Mouse (Mus musculus): ENCODE results near the gene Tsen2. TPM values are rescaled to one million over a fixed set of nuclear protein-coding genes. Genes with fewer than 3 reads are reported as not detected.

Tsen2 gene
- polyA plus RNA-seq (2012; fragmentation: generic; extraction: Trizol) = 10 to 100 TPM in 1 of 2 experiments, 1 to 10 TPM in 1; 3.8 to 14.8 TPM

DNA sequence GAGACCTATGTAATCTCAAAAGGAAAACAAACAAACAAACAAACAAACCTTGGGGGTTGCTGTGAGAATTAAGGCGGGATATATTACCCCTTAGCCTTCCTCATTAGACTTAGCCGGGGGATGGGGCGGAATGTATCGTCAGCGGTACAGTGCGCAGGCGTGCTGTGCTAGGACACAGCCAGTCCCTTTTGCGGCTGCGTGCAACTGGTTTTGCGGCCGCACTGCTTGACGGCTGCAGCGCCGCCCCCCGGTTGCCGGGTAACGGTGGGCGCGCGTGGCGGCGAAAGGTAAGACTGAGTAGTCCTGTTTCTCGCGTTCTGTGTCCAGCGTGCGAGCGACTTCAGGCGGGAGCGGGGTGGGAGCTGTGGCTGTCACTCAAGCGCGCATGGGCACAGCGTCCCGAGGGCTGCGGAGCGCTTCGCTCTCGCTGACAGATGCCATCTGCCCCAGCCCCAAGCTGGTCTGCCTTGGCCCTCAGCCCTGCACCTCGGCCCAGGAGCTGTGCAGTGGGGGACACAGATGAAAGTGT lies at the start of gene Tsen2:
Tsen2 (plus strand) TSS at position 223 of the 529 bp plus-strand sequence.

DNA sequence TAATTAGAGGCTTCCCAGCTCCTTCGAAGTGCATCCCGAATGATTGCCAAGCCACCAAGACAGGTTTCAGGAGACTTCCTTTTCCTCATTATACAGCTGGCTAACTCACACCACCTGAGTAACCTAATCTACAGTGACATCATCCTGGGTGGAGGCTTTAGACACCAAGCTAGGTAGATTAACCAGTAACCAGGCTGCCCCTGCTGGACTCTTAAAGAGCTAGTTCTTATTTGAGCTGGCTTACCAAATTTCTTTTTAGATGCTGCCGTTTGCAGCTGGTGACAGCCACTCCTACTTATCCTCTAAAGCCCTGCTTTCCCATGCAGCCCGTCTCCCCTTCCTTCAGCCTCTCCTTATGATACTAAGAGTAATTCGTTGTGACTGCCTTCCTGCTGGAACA lies 48.0 kb downstream of the Tsen2 start, which contains the start of gene Mkrn2os:
Mkrn2os (minus strand) TSS at position 119 of the 400 bp plus-strand sequence.

DNA sequence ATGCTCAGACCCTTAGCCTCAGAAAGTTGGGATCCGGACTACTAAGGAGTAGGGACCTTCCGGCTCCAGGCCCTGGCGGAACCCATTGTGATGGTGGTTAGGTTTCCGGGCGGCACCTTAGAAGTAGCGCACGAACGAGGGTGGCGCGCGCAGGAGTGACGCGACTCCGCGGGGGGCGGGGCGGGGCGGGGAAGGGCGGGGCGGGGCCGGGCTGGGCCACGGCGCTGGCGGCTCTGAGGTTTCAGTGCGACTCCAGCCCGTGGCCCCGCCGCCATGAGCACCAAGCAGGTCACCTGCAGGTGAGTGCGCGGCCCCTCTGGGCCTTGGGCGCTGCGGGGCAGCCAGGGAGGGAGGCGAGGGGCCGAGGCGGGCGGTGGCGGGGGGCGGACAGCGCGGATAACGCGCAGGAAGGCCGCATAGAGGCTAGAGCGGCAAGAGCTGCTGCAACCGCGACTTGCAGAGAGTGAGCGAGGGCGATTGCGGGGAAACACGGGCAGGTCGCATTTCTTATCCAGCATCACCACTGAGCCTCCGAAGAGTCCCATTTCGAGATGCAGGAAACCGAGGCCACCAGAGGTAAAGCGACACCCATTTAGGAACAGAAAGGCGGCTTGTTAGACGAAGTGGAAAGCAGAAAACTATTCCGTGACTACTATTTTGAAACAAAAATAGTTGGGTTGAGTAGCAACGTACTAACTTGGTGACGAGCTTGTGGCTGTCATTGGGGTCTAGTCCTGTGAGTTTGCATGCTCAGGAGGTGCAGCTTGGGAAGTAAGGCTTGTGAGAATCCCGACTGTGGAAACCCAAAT lies 57.5 kb downstream of the Tsen2 start, which contains the start of gene Mkrn2:
Mkrn2 (plus strand) TSS at position 188 of the 809 bp plus-strand sequence.

Other genes starting within 250 kb of the Tsen2 start
- 10 to 100 TPM in 1 of 2 experiments, 1 to 10 TPM in 1; 3.5 to 21.5 TPM for gene Pparg, start 183.7 kb upstream of the Tsen2 start, polyA plus RNA-seq (2012; fragmentation: generic; extraction: Trizol)
- under 1 TPM in 1 of 2 experiments, not detected in 1; 0.07 TPM for gene Mkrn2os, start 47.9 kb downstream of the Tsen2 start, polyA plus RNA-seq (2012; fragmentation: generic; extraction: Trizol)
- 1 to 10 TPM; 3.3 to 9.9 TPM for gene Mkrn2, start 57.2 kb downstream of the Tsen2 start, polyA plus RNA-seq (2012; fragmentation: generic; extraction: Trizol)
- 10 to 100 TPM; 22.8 to 56.6 TPM for gene Raf1, start 132.0 kb downstream of the Tsen2 start, polyA plus RNA-seq (2012; fragmentation: generic; extraction: Trizol)
- under 1 TPM in 1 of 2 experiments, not detected in 1; 0.06 TPM for gene Tmem40, start 217.7 kb downstream of the Tsen2 start, polyA plus RNA-seq (2012; fragmentation: generic; extraction: Trizol)
- 1 to 10 TPM in 1 of 2 experiments, under 1 TPM in 1; 0.88 to 3.7 TPM for gene Cand2, start 229.9 kb downstream of the Tsen2 start, polyA plus RNA-seq (2012; fragmentation: generic; extraction: Trizol)

All from C3H10T1/2 (cell line).